Comparison of ENCODE assay signal across 14 mouse cellular contexts in the genomic region with DNA sequence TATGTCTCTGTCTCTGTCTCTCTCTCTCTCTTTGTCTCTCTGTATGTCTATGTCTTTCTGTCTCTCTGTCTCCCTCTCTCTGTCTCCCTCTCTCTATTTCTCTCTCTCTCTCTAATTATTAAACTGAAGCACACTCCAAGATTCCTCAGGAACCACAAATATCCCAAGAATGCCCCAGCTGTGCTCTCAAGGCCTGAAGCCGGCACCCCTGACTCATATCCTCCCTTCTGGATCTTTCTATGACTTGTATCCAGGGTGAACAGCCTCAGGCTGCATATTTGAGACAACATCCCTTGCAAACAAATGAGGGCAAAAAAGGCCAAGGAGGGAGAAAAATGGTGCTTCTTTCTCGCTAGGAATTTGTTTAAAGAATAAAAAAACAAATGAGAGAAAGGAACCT. TPM values are rescaled to one million over a fixed set of nuclear protein-coding genes. Genes with fewer than 3 reads are reported as not detected.
DNase-seq lines count a peak whose midpoint lies in the region; ATAC-seq and TF ChIP-seq lines count a peak whose summit lies in the region.
"Had no signal": no experiment of that assay in that cellular context is flagged by ENCODE, and none has a peak within 500 bp of the region (broad histone marks: within the 10 kb centered on the region; RNA-seq: fewer than 3 reads in every experiment).

Gene Gm10974 (plus strand): TSS at position 2 of the 400 bp plus-strand sequence.

- no peak for ATAC-seq in liver, postnatal 0 days
- ATAC-seq in kidney, postnatal 0 days (replicated peaks; ENCODE audit: low FRiP score, low read depth): no peak; the same call in 1 of the 2 replicates
- ATAC-seq in cerebellum, adult (ENCODE audit: insufficient number of reproducible peaks, low FRiP score, low TSS enrichment): no peak
- ATAC-seq: forebrain, embryonic 14.5 days had no signal

- no peaks in the 10 kb centered on the region for H3K27me3 ChIP-seq in liver, adult 2 months (ENCODE audit: control insufficient read depth, insufficient read depth, low read length)
- H3K27me3 ChIP-seq in liver, postnatal 0 days (ENCODE audit: insufficient read depth, low read length): no peaks in the 10 kb centered on the region
- no peaks in the 10 kb centered on the region for H3K27me3 ChIP-seq in kidney, postnatal 0 days (ENCODE audit: insufficient read depth, low read length)
- H3K27me3 ChIP-seq: hindbrain, embryonic 13.5 days had no signal

- peaks cover 3% of the 10 kb centered on the region; the same call in 1 of the 2 replicates for H3K9me3 ChIP-seq in liver, postnatal 0 days (ENCODE audit: low read length)
- no peaks in the 10 kb centered on the region for H3K9me3 ChIP-seq in kidney, postnatal 0 days (replicated peaks; ENCODE audit: low read length)

- peak within 1 kb of the TSS; percentile 23 for H3K27ac ChIP-seq in liver, adult 2 months (replicated peaks; ENCODE audit: insufficient read depth, low read depth, low read length)
- no peak within 1 kb of the TSS for H3K27ac ChIP-seq in liver, postnatal 0 days (ENCODE audit: low read depth)
- peak within 1 kb of the TSS; percentile 47; the same call in 1 of the 2 replicates for H3K27ac ChIP-seq in kidney, postnatal 0 days
- H3K27ac ChIP-seq: hindbrain, embryonic 13.5 days; left cerebral cortex, adult 2 months had no signal

- peaks cover 2% of the 10 kb centered on the region; the same call in 1 of the 2 replicates for H3K4me1 ChIP-seq in liver, adult 2 months (ENCODE audit: control insufficient read depth, insufficient read depth, low read length)
- peaks cover 3% of the 10 kb centered on the region; the same call in 1 of the 2 replicates for H3K4me1 ChIP-seq in liver, postnatal 0 days (ENCODE audit: insufficient read depth)
- peaks cover under 1% of the 10 kb centered on the region; the same call in 1 of the 2 replicates for H3K4me1 ChIP-seq in kidney, postnatal 0 days (replicated peaks; ENCODE audit: insufficient read depth, low read length)
- H3K4me1 ChIP-seq: hindbrain, embryonic 13.5 days had no signal

- H3K4me3 ChIP-seq in liver, adult 2 months (ENCODE audit: insufficient read depth, low read depth, low read length): no peak within 1 kb of the TSS
- H3K4me3 ChIP-seq in liver, postnatal 0 days (ENCODE audit: low read depth, low read length): no peak within 1 kb of the TSS
- H3K4me3 ChIP-seq in kidney, postnatal 0 days (replicated peaks; ENCODE audit: low read depth, low read length): no peak within 1 kb of the TSS
- H3K4me3 ChIP-seq: hindbrain, embryonic 13.5 days; left cerebral cortex, adult 2 months had no signal

- TF ChIP-seq POLR2A in liver, adult 2 months (IDR thresholded peaks at IDR 0.05; ENCODE audit: extremely low read depth, insufficient read depth, low read length): no peak

- H3K4me2 ChIP-seq in liver, postnatal 0 days (ENCODE audit: low read depth, low read length): no peak within 1 kb of the TSS
- H3K4me2 ChIP-seq in kidney, postnatal 0 days (ENCODE audit: low read length): no peak within 1 kb of the TSS
- H3K4me2 ChIP-seq: hindbrain, embryonic 13.5 days had no signal

- no peak for TF ChIP-seq EP300 in liver, postnatal 0 days (IDR thresholded peaks at IDR 0.05; ENCODE audit: low read depth)

- H3K36me3 ChIP-seq in liver, adult 2 months (ENCODE audit: control insufficient read depth, insufficient read depth, low read length): no peaks in the 10 kb centered on the region
- H3K36me3 ChIP-seq in liver, postnatal 0 days (replicated peaks; ENCODE audit: insufficient read depth, low read length): no peaks in the 10 kb centered on the region
- no peaks in the 10 kb centered on the region for H3K36me3 ChIP-seq in kidney, postnatal 0 days (ENCODE audit: insufficient read depth, low read length)
- H3K36me3 ChIP-seq: hindbrain, embryonic 13.5 days had no signal

- WGBS in liver, adult 2 months: 78% methylated on average over 2 of the region's 2 CpGs
- WGBS in liver, postnatal 0 days (ENCODE audit: insufficient replicate concordance): 56% methylated on average over 2 of the region's 2 CpGs
- 40% methylated on average over 2 of the region's 2 CpGs for WGBS in kidney, postnatal 0 days

- H3K9ac ChIP-seq in liver, adult 2 months (ENCODE audit: low read depth, low read length): no peak within 1 kb of the TSS
- H3K9ac ChIP-seq in liver, postnatal 0 days (replicated peaks): no peak within 1 kb of the TSS
- no peak within 1 kb of the TSS for H3K9ac ChIP-seq in kidney, postnatal 0 days (ENCODE audit: low read depth, low read length)
- H3K9ac ChIP-seq: hindbrain, embryonic 13.5 days had no signal

- TF ChIP-seq CTCF in liver, adult 2 months (IDR thresholded peaks at IDR 0.05; ENCODE audit: low read depth, low read length): no peak
- no peak for TF ChIP-seq CTCF in liver, postnatal 0 days (IDR thresholded peaks at IDR 0.05; ENCODE audit: low read depth)
- TF ChIP-seq CTCF in kidney, postnatal 0 days (IDR thresholded peaks at IDR 0.05; ENCODE audit: low read depth): no peak

- DNase-seq in adrenal gland, postnatal 14 days: peak; percentile 42
- no peak for DNase-seq in adrenal gland, postnatal 25 days
- peak; percentile 41 for DNase-seq in liver, adult 2 months (ENCODE audit: extremely low read depth, low read depth, low spot score)
- no peak for DNase-seq in liver, postnatal 0 days
- DNase-seq in kidney, postnatal 0 days (ENCODE audit: low spot score): peak; percentile 91
- DNase-seq in skeletal muscle tissue, adult 2 months (ENCODE audit: low read depth, low spot score): peak; percentile 66
- no peak for DNase-seq in thymus, postnatal 14 days
- DNase-seq: B cell, adult 2 months; cerebellum, adult 2 months had no signal

- H3K79me2 ChIP-seq in liver, adult 2 months (ENCODE audit: control insufficient read depth, insufficient read depth, low read length): no peaks in the 10 kb centered on the region

RNA-seq across cellular contexts. Expression of gene Gm10974, which starts in this region (rescaled TPM):
- not detected in 2 replicates for total RNA-seq in adrenal gland, postnatal 14 days (2021)
- not detected in 2 replicates for total RNA-seq in adrenal gland, postnatal 25 days (2021)
- total RNA-seq in liver, adult 2 months (2014; rRNA removed): not detected in 2 replicates
- not detected in 2 replicates for polyA plus RNA-seq in liver, adult 2 months (2012; rRNA removed)
- polyA plus RNA-seq in liver, postnatal 0 days (2015; fragmentation: Nextera tagmentation; extraction: Ambion mirVana): not detected in 2 replicates
- not detected in 2 replicates for polyA plus RNA-seq in kidney, postnatal 0 days (2015; fragmentation: Nextera tagmentation; extraction: Ambion mirVana)
- total RNA-seq: left cerebral cortex, adult 2 months; megakaryocyte-erythroid progenitor cell, adult 5-6 weeks had no signal
- polyA plus RNA-seq: cerebellum, adult 2 months; forebrain, embryonic 14.5 days; hindbrain, embryonic 13.5 days had no signal

Comparison
In these comparisons a context has a peak if more than half of its experiments do, and no peak if none do; other contexts are left out.
1. Peak in DNase-seq in adrenal gland, postnatal 14 days; RNA of the gene not detected or under 1 TPM.
2. Peak in DNase-seq and H3K27ac ChIP-seq in liver, adult 2 months; RNA of the gene not detected or under 1 TPM.
3. Peak in DNase-seq and H3K27ac ChIP-seq in kidney, postnatal 0 days; RNA of the gene not detected or under 1 TPM.